Mouse (Mus musculus) embryonic stem cell, embryonic (primary cell): ENCODE data around the gene Cdhr4.

Source experiments
- CTCF ChIA-PET, 4 experiments: fragments of 300-600 bp in 2 of 4; fragments of 350-600 bp in 2 of 4; sonication (Branson Sonifier 250); formaldehyde crosslinking; loops; one replicate each; lab custom pipeline; 2022; ENCODE audit warnings: inconsistent platforms in 2 of 4; lab: Charles Lee
- POLR2A ChIA-PET, 4 experiments: fragments of 300-600 bp in 2 of 4; fragments of 350-600 bp in 2 of 4; sonication (Branson Sonifier 250); formaldehyde crosslinking; loops; one replicate each; lab custom pipeline; 2022; ENCODE audit warnings: antibody characterized with exemption in 4 of 4, inconsistent platforms in 1 of 4; lab: Charles Lee

The Cdhr4 gene

GRCm38 (mm10) chr9:107984052-107984753, 8.1 kb upstream of the Cdhr4 start:
- CTCF ChIA-PET: interaction anchor here in 2 of 4 experiments (0.5 to 2.0 kb wide), 5 partner anchors 18 to 300 kb away, joined by 3 to 7 read pairs (median 4); partner anchors contain the start of gene Ip6k1 (in 1 of the 2)
- POLR2A ChIA-PET: interaction anchor here in 3 of 4 experiments (0.6 to 4.7 kb wide), 13 partner anchors 8 to 355 kb away, joined by 3 to 31 read pairs (median 5); partner anchors contain the start of genes Cdhr4 (in 1 of the 3), Gpx1 (in 1 of the 3), Rbm6 (in 1 of the 3) and Uba7 (in 1 of the 3)

GRCm38 (mm10) chr9:107984754-107985055, 7.6 kb upstream of the Cdhr4 start:
- ChIA-PET CTCF (interaction anchor here (1.1 to 1.8 kb wide), 10 partner anchors 10 to 300 kb away, joined by 3 to 16 read pairs (median 5); partner anchors contain the start of genes Ip6k1 (in 2 of the 4) and Amigo3 (in 1 of the 4)), POLR2A (interaction anchor here in 3 of 4 experiments (1.0 to 3.0 kb wide), 19 partner anchors 8 to 112 kb away, joined by 3 to 35 read pairs (median 5); partner anchors contain the start of genes Ip6k1 (in 2 of the 3), Actl11 (in 1 of the 3), Gm20662 (in 1 of the 3) and Rbm6 (in 1 of the 3))

GRCm38 (mm10) chr9:107985131-107986119, 6.9 kb upstream of the Cdhr4 start, which contains the start of gene Inka1:
Gene Inka1 (minus strand): TSS chr9:107985879.
- CTCF ChIA-PET: interaction anchor here (0.5 to 1.8 kb wide), 40 partner anchors 9 to 1343 kb away, joined by 3 to 25 read pairs (median 4); partner anchors contain the start of genes Ip6k1 (in 2 of the 4), Uba7 (in 2 of the 4), Amigo3 (in 1 of the 4) and Mon1a (in 1 of the 4)

GRCm38 (mm10) chr9:107986376-107986775, 5.9 kb upstream of the Cdhr4 start:
- POLR2A ChIA-PET: interaction anchor here in 3 of 4 experiments (0.7 to 3.0 kb wide), 41 partner anchors 9 to 353 kb away, joined by 3 to 35 read pairs (median 5); partner anchors contain the start of genes Ip6k1 (in 3 of the 3), Amigo3 (in 2 of the 3), Apeh (in 2 of the 3) and Uba7 (in 2 of the 3)

More at GRCm38 (mm10) chr9:107985131-107986119, 6.9 kb upstream of the Cdhr4 start, which contains the start of gene Inka1:
- POLR2A ChIA-PET: interaction anchor here in 3 of 4 experiments (0.5 to 3.0 kb wide), 58 partner anchors 9 to 638 kb away, joined by 3 to 35 read pairs (median 4); partner anchors contain the start of genes Ip6k1 (in 3 of the 3), Amigo3 (in 2 of the 3), Apeh (in 2 of the 3) and Gm20662 (in 2 of the 3)

GRCm38 (mm10) chr9:107987950-107988349, 4.3 kb upstream of the Cdhr4 start:
- ChIA-PET POLR2A (interaction anchor here in 3 of 4 experiments (0.7 to 2.2 kb wide), 13 partner anchors 11 to 79 kb away, joined by 3 to 10 read pairs (median 4); partner anchors contain the start of genes Ip6k1 (in 2 of the 3) and Amigo3 (in 1 of the 3)), CTCF (interaction anchor here in 3 of 4 experiments (0.5 to 1.6 kb wide), 10 partner anchors 16 to 313 kb away, joined by 3 to 5 read pairs (median 4); partner anchors contain the start of gene Mst1r (in 1 of the 3))

More at GRCm38 (mm10) chr9:107986376-107986775, 5.9 kb upstream of the Cdhr4 start:
- CTCF ChIA-PET: interaction anchor here (0.8 to 1.8 kb wide), 25 partner anchors 9 to 298 kb away, joined by 3 to 25 read pairs (median 5); partner anchors contain the start of genes Amigo3 (in 1 of the 4), Ip6k1 (in 1 of the 4), Mst1r (in 1 of the 4) and Uba7 (in 1 of the 4)

GRCm38 (mm10) chr9:107993013-107993412, 716 bp downstream of the Cdhr4 start:
- CTCF ChIA-PET: interaction anchor here in 2 of 4 experiments (0.6 to 1.6 kb wide), 8 partner anchors 9 to 457 kb away, joined by 3 to 6 read pairs (median 5); partner anchors contain the start of genes Amigo3 (in 1 of the 2), Apeh (in 1 of the 2) and Ip6k1 (in 1 of the 2)
- POLR2A ChIA-PET: interaction anchor here in 3 of 4 experiments (0.9 to 2.4 kb wide), 17 partner anchors 7 to 381 kb away, joined by 3 to 32 read pairs (median 5); partner anchors contain the start of genes Ip6k1 (in 3 of the 3), Gm20661 (in 1 of the 3), Mst1r (in 1 of the 3) and Uba7 (in 1 of the 3)

- POLR2A ChIA-PET: interaction anchor here in 3 of 4 experiments (0.5 to 1.9 kb wide), 7 partner anchors 9 to 412 kb away, joined by 3 to 7 read pairs (median 4); partner anchors contain the start of genes Inka1 (in 2 of the 3) and Gmppb (in 1 of the 3)
Observed at GRCm38 (mm10) chr9:107994464-107994863, 2.2 kb downstream of the Cdhr4 start.

GRCm38 (mm10) chr9:107995513-107995912, 3.2 kb downstream of the Cdhr4 start:
- CTCF ChIA-PET: interaction anchor here in 2 of 4 experiments (0.7 to 1.5 kb wide), 4 partner anchors 10 to 392 kb away, joined by 3 to 7 read pairs (median 4); partner anchors contain the start of gene Inka1 (in 1 of the 2)

More at GRCm38 (mm10) chr9:107994464-107994863, 2.2 kb downstream of the Cdhr4 start:
- CTCF ChIA-PET: interaction anchor here in 2 of 4 experiments (0.6 to 1.5 kb wide), 4 partner anchors 9 to 93 kb away, joined by 3 to 7 read pairs (median 4); partner anchors contain the start of gene Inka1 (in 1 of the 2)

GRCm38 (mm10) chr9:107996049-107996448, 3.8 kb downstream of the Cdhr4 start, which contains the start of gene Gm20662:
Gene Gm20662 (plus strand): TSS chr9:107996349.
- CTCF ChIA-PET: interaction anchor here in 1 of 4 experiments (0.6 to 0.7 kb wide), 2 partner anchors 17 to 392 kb away, joined by 3 read pairs; no protein-coding TSS in a partner anchor
- POLR2A ChIA-PET: interaction anchor here in 3 of 4 experiments (0.6 to 1.9 kb wide), 5 partner anchors 10 to 100 kb away, joined by 4 to 7 read pairs (median 5); partner anchors contain the start of genes Inka1 (in 2 of the 3), Amigo3 (in 1 of the 3) and Gmppb (in 1 of the 3)

More at GRCm38 (mm10) chr9:107995513-107995912, 3.2 kb downstream of the Cdhr4 start:
- POLR2A ChIA-PET: interaction anchor here in 2 of 4 experiments (0.8 to 1.9 kb wide), 7 partner anchors 8 to 58 kb away, joined by 3 to 7 read pairs (median 4); partner anchors contain the start of genes Inka1 (in 2 of the 2), Amigo3 (in 1 of the 2) and Gmppb (in 1 of the 2)

GRCm38 (mm10) chr9:108001922-108002770, 9.8 kb downstream of the Cdhr4 start, which contains the start of gene Ip6k1:
Gene Ip6k1 (plus strand): TSS chr9:108002501.
- ChIA-PET POLR2A (interaction anchor here in 3 of 4 experiments (0.5 to 4.0 kb wide), 94 partner anchors 8 to 1621 kb away, joined by 3 to 32 read pairs (median 5); partner anchors contain the start of genes Amigo3 (in 3 of the 3), Cdhr4 (in 3 of the 3), Gmppb (in 3 of the 3) and Inka1 (in 3 of the 3)), CTCF (interaction anchor here (0.6 to 2.6 kb wide), 22 partner anchors 10 to 308 kb away, joined by 3 to 10 read pairs (median 5); partner anchors contain the start of genes Inka1 (in 2 of the 4) and Cdhr4 (in 1 of the 4))

GRCm38 (mm10) chr9:108002778-108003530, 10.7 kb downstream of the Cdhr4 start:
- ChIA-PET CTCF (interaction anchor here in 3 of 4 experiments (0.6 to 2.6 kb wide), 22 partner anchors 11 to 309 kb away, joined by 3 to 10 read pairs (median 5); partner anchors contain the start of genes Inka1 (in 2 of the 3), Amigo3 (in 1 of the 3) and Cdhr4 (in 1 of the 3)), POLR2A (interaction anchor here (0.6 to 4.0 kb wide), 92 partner anchors 8 to 1621 kb away, joined by 3 to 32 read pairs (median 5); partner anchors contain the start of genes Amigo3 (in 3 of the 4), Cdhr4 (in 3 of the 4), Gmppb (in 3 of the 4) and Inka1 (in 3 of the 4))

- ChIA-PET POLR2A (interaction anchor here (0.6 to 3.6 kb wide), 38 partner anchors 8 to 397 kb away, joined by 3 to 27 read pairs (median 5); partner anchors contain the start of genes Cdhr4 (in 2 of the 4), Gmppb (in 2 of the 4), Inka1 (in 2 of the 4) and Rbm6 (in 2 of the 4)), CTCF (interaction anchor here in 2 of 4 experiments (0.6 to 2.6 kb wide), 6 partner anchors 14 to 102 kb away, joined by 3 to 7 read pairs (median 4); partner anchors contain the start of gene Amigo3 (in 1 of the 2))
Observed at GRCm38 (mm10) chr9:108003531-108003890, 11.2 kb downstream of the Cdhr4 start.

- POLR2A ChIA-PET: interaction anchor here in 2 of 4 experiments (1.0 to 1.6 kb wide), 2 partner anchors 41 to 45 kb away, joined by 3 read pairs; partner anchors contain the start of genes Amigo3 (in 1 of the 2) and Gmppb (in 1 of the 2)
- CTCF ChIA-PET: interaction anchor here in 1 of 4 experiments (1.0 kb wide), 2 partner anchors 45 to 439 kb away, joined by 3 read pairs; partner anchors contain the start of gene Amigo3
Observed at GRCm38 (mm10) chr9:108008041-108008440, 15.7 kb downstream of the Cdhr4 start.
